Mouse (Mus musculus): ENCODE results near the gene Exoc3l.

Gene Exoc3l

GRCm38 (mm10) chr8:105313622-105314402 is 17.9 kb upstream of the Exoc3l start:
- no peak for DNase-seq (ENCODE audit: low spot score)

- no peak for DNase-seq (ENCODE audit: low spot score)
These were observed 17.1 kb upstream of the Exoc3l start for GRCm38 (mm10) chr8:105312891-105313481.

- no peak for DNase-seq (ENCODE audit: low spot score)
These were observed 15.8 kb upstream of the Exoc3l start for GRCm38 (mm10) chr8:105311718-105312117.

GRCm38 (mm10) chr8:105310118-105310517 is 14.2 kb upstream of the Exoc3l start:
- DNase-seq (ENCODE audit: low spot score) = no peak

- DNase-seq (ENCODE audit: low spot score) = no peak
These were observed 13.4 kb upstream of the Exoc3l start for GRCm38 (mm10) chr8:105309142-105309847.

GRCm38 (mm10) chr8:105308428-105308827 is 12.5 kb upstream of the Exoc3l start:
- DNase-seq (ENCODE audit: low spot score) = no peak

GRCm38 (mm10) chr8:105307670-105308069 is 11.8 kb upstream of the Exoc3l start:
- no peak for DNase-seq (ENCODE audit: low spot score)

GRCm38 (mm10) chr8:105306146-105306691 is 10.3 kb upstream of the Exoc3l start:
- no peak for DNase-seq (ENCODE audit: low spot score)

GRCm38 (mm10) chr8:105305211-105306145 is 9.6 kb upstream of the Exoc3l start, which contains the start of gene Elmo3:
Gene Elmo3, plus strand, starts transcription at chr8:105305601.
- peak; percentile 78 for DNase-seq (ENCODE audit: low spot score)

GRCm38 (mm10) chr8:105304325-105305210 is 8.7 kb upstream of the Exoc3l start:
- DNase-seq (ENCODE audit: low spot score) = no peak

GRCm38 (mm10) chr8:105303874-105304273 is 8.0 kb upstream of the Exoc3l start:
- no peak for DNase-seq (ENCODE audit: low spot score)

GRCm38 (mm10) chr8:105303396-105303795 is 7.5 kb upstream of the Exoc3l start:
- no peak for DNase-seq (ENCODE audit: low spot score)

- no peak for DNase-seq (ENCODE audit: low spot score)
These were observed 4.1 kb upstream of the Exoc3l start for GRCm38 (mm10) chr8:105299962-105300361.

GRCm38 (mm10) chr8:105298351-105299252 is 2.7 kb upstream of the Exoc3l start:
- no peak for DNase-seq (ENCODE audit: low spot score)

GRCm38 (mm10) chr8:105297511-105298192 is 1.8 kb upstream of the Exoc3l start, which contains the start of gene E2f4:
Gene E2f4, plus strand, starts transcription at chr8:105297663.
- peak; percentile 89 for DNase-seq (ENCODE audit: low spot score)

GRCm38 (mm10) chr8:105295256-105295655 is 645 bp downstream of the Exoc3l start:
- no peak for DNase-seq (ENCODE audit: low spot score)

GRCm38 (mm10) chr8:105294776-105295175 is 1.1 kb downstream of the Exoc3l start:
- DNase-seq (ENCODE audit: low spot score) = no peak

- DNase-seq (ENCODE audit: low spot score) = peak; percentile 47
These were observed 2.5 kb downstream of the Exoc3l start for GRCm38 (mm10) chr8:105293405-105293804.

GRCm38 (mm10) chr8:105292471-105292870 is 3.4 kb downstream of the Exoc3l start:
- DNase-seq (ENCODE audit: low spot score) = no peak
